Mouse (Mus musculus) lung, adult 2 months (tissue): Measurements from ENCODE around the gene Cdk8.

ENCODE experiments used
- CTCF ChIP-seq: fragments of 200-500 bp; IDR thresholded peaks from 2 replicates; pipeline ENCODE4 v1.5.1; 2011; ENCODE audit warnings: mild to moderate bottlenecking, low read length, control low read depth; ENCODE audit not compliant: insufficient read depth
- POLR2A ChIP-seq: fragments of 200-500 bp; IDR thresholded peaks from 2 replicates; pipeline ENCODE4 v1.6.1; 2011; ENCODE audit warnings: low read depth, mild to moderate bottlenecking, control low read depth, low read length, borderline replicate concordance; ENCODE audit errors: extremely low read depth

DNA sequence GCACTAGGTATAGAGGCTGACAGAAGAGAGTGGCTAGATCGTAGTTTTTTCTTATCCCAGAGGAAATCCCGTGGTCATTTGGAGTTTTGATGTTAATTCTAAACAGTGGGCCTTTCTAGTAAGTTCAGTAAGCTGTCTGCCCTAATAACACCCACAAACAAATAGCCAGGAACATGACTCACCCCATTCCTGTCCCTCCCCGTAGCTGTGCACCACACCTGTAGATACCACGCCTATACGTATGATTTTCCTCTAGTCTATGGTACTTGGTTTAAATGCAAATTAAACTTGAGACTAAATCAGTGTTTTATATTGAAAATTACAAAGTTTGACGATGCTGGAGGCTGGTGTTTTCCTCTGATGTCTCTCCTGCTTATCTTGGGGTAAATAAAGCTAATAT lies 83.5 kb downstream of the Cdk8 start:
- TF ChIP-seq CTCF (no peak), POLR2A (no peak)
